9 mouse cellular contexts compared by ENCODE assay signal in the genomic region with DNA sequence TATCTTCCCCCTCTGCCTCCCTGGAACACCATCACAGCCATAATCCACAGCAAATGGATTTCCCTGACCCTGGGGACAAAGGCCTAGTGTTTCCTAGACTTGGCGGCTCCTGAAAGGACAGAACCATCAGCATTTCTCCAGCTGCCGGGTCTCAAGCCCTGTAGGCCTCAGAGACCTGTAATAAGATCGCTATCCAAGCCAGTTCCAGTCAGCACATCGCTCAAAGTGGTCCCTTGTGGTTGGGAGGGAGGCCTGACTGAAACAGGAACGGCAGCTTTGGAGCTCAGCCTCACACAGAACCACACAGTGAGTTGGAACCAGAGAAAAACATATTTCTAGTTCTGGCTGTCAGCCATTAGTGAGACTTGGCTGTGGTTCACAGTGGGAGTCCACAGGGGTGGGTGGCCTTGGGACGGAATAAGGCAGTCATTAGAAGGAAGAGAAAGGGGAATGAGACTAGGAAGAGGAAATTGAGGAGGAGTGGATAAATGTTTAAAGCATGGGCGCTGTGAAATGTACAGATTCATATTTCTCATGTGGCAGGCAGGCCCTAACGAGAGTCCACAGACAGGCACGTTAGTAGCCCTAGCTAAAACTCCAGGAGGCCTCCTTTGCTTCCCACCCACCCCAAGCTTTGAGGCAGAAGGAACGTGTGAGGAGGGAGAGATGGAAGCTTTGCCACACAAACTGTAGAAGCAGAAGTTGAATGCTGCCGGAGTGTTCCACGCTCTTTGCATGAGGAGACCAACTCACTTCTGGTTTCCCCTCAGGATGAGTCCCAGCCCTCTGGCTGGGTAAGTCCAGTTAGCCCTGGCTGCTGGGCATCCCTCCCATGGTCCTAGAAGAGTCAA. TPM values are rescaled to one million over a fixed set of nuclear protein-coding genes. Genes with fewer than 3 reads are reported as not detected.
DNase-seq lines count a peak whose midpoint lies in the region; ATAC-seq and TF ChIP-seq lines count a peak whose summit lies in the region.
"Had no signal": no experiment of that assay in that cellular context is flagged by ENCODE, and none has a peak within 500 bp of the region (broad histone marks: within the 10 kb centered on the region; RNA-seq: fewer than 3 reads in every experiment).

No protein-coding gene starts in this region.

- no peaks in the 10 kb centered on the region for H3K36me3 ChIP-seq in small intestine, adult 2 months (ENCODE audit: control insufficient read depth, insufficient read depth, low read length)

- no peak overlapping the region for H3K4me3 ChIP-seq in small intestine, adult 2 months (ENCODE audit: low read depth, low read length)

- H3K27me3 ChIP-seq in small intestine, adult 2 months (ENCODE audit: control insufficient read depth, insufficient read depth, low read length) = no peaks in the 10 kb centered on the region
- H3K27me3 ChIP-seq: Patski had no signal

- no peak for TF ChIP-seq CTCF in small intestine, adult 2 months (IDR thresholded peaks at IDR 0.05; ENCODE audit: extremely low read depth, insufficient read length, insufficient replicate concordance, low read depth, low read length)

- peak overlapping the region; percentile 26; the same call in 1 of the 2 replicates for H3K27ac ChIP-seq in small intestine, adult 2 months (ENCODE audit: insufficient read depth, low read depth, low read length)

- 0 out of 2 replicates have a peak, but pooled peaks cover 2% of the 10 kb centered on the region for H3K4me1 ChIP-seq in small intestine, adult 2 months (ENCODE audit: control insufficient read depth, insufficient read depth, insufficient read length, low read length)

- TF ChIP-seq POLR2A in small intestine, adult 2 months (IDR thresholded peaks at IDR 0.05; ENCODE audit: low read depth, low read length) = no peak

- peak; percentile 62 for ATAC-seq in frontal cortex, adult (ENCODE audit: low TSS enrichment)
- ATAC-seq: Patski had no signal

- peak; percentile 71 for DNase-seq in right cerebral cortex, adult 18-20 months
- DNase-seq in right cerebral cortex, postnatal 14 days = no peak
- DNase-seq in heart, postnatal 4 days = peak; percentile 82
- DNase-seq in kidney, postnatal 4 days = peak; percentile 74 to 80
- DNase-seq in lung, postnatal 10 days = peak; percentile 89
- no peak for DNase-seq in spleen, postnatal 10 days (ENCODE audit: low spot score in 2 of 2)

- 62% methylated on average over 12 of the region's 12 CpGs for WGBS in small intestine, adult 2 months

RNA-seq across cellular contexts. Expression of a gene that starts 43.7 kb away (rescaled TPM):
- total RNA-seq in heart, postnatal 4 days (2021) = 10 to 100 TPM; 69.1 to 72.5 TPM
- polyA plus RNA-seq in small intestine, adult 2 months (2012; rRNA removed) = 42.0 and 83.8 TPM in 2 replicates

RNA-seq across cellular contexts. Expression of a gene that starts 56.9 kb away (rescaled TPM):
- total RNA-seq in heart, postnatal 4 days (2021) = under 1 TPM; 0.20 to 0.36 TPM
- 0.11 and 0.32 TPM in 2 replicates for polyA plus RNA-seq in small intestine, adult 2 months (2012; rRNA removed)

Comparison
In these comparisons a context has a peak if more than half of its experiments do, and no peak if none do; other contexts are left out.
1. DNase-seq: peak in right cerebral cortex, adult 18-20 months (single experiment), heart, postnatal 4 days (single experiment), kidney, postnatal 4 days (2 of 2) and lung, postnatal 10 days (single experiment); none in right cerebral cortex, postnatal 14 days (single experiment) and spleen, postnatal 10 days (0 of 2).